Mouse (Mus musculus): Measurements from ENCODE around the gene Rnf223. TPM values are rescaled to one million over a fixed set of nuclear protein-coding genes. Genes with fewer than 3 reads are reported as not detected.

Rnf223 gene
- total and polyA plus RNA-seq, 3 experiments = 0.07 to 0.80 (median 0.21) TPM

DNA sequence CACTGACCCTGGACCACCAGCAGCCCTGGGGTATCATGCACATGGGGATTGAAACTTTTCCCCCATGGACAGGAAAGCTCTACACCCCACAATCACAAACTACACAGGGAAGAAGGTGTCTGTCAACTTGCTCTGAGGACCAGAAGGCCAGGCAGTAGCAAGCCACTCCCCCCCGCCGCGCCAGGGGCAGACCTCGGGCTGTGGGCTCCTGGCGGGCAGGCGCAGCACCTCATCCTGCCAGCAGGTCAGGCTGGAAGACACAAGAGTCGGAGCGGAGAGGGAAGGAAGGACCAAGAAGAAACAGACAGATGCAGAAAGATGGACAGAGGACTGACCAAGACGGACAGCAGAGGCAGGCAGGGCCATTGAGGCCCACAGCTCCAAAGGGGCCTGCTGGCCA lies 47.3 kb downstream of the Rnf223 start:
- no peaks in the 10 kb centered on the region for H3K9me3 ChIP-seq (replicated peaks; ENCODE audit: low read length)
- no peaks in the 10 kb centered on the region for H3K27me3 ChIP-seq (replicated peaks)
- peaks cover 0 to 8% of the 10 kb centered on the region in 2 experiments; a peak in 2 of 4 replicates for H3K4me1 ChIP-seq (ENCODE audit: control insufficient read depth in 1 of 2, insufficient read depth in 2 of 2)
- H3K4me2 ChIP-seq (ENCODE audit: insufficient read depth, low read depth, poor library complexity, severe bottlenecking) = no peak overlapping the region
- no peak overlapping the region for H3K27ac ChIP-seq (ENCODE audit: insufficient read depth, low read depth)
- dilution Hi-C loops (cut with MboI; ENCODE audit: extremely low pct_ligation_motif_present, extremely low pct_unique_long_range_greater_than_20kb, low sequenced_read_pairs) = no loop called here
- H3K9ac ChIP-seq (ENCODE audit: insufficient read depth, low read depth) = no peak overlapping the region
- no peak for DNase-seq (ENCODE audit: extremely low read depth)
- H3K4me3 ChIP-seq (replicated peaks in 1 of 3; ENCODE audit: low read depth in 2 of 3, low read length in 2 of 3, poor library complexity in 1 of 3) = no peak overlapping the region
- H3K36me3 ChIP-seq (replicated peaks in 1 of 2; ENCODE audit: control insufficient read depth in 1 of 2, insufficient read depth in 1 of 2, low read length in 1 of 2) = peaks cover 15 to 56% of the 10 kb centered on the region in 2 experiments
- TF ChIP-seq GABPA (IDR thresholded peaks at IDR 0.05; ENCODE audit: insufficient replicate concordance, low read depth, low read length) = no peak
- TF ChIP-seq HCFC1 (IDR thresholded peaks at IDR 0.05; ENCODE audit: low read depth, low read length) = no peak
- TF ChIP-seq CHD1 (IDR thresholded peaks at IDR 0.05; ENCODE audit: low read depth, low read length) = no peak
- TF ChIP-seq POLR2AphosphoS2 (IDR thresholded peaks at IDR 0.05; ENCODE audit: low read depth, low read length) = no peak
- no peak for TF ChIP-seq MEF2A (IDR thresholded peaks at IDR 0.05; ENCODE audit: borderline replicate concordance, low read depth, low read length)
- TF ChIP-seq ZMIZ1 (IDR thresholded peaks at IDR 0.05; ENCODE audit: low read depth, low read length) = no peak
- TF ChIP-seq ZNF384 (IDR thresholded peaks at IDR 0.05; ENCODE audit: low read depth, low read length) = no peak
- no peaks in the 10 kb centered on the region for H3K79me2 ChIP-seq (replicated peaks; ENCODE audit: control insufficient read depth, extremely low read depth, insufficient read depth, poor library complexity, severe bottlenecking)
- in situ Hi-C loops (cut with MboI; ENCODE audit: low pct_ligation_motif_present, low pct_unique_long_range_greater_than_20kb, low sequenced_read_pairs) = loop anchor here (10.0 kb wide), 1 partner anchor 53 kb away; no protein-coding TSS in a partner anchor

Other genes with a start within 250 kb of the Rnf223 start
- gene Pusl1, start 238.7 kb upstream of the Rnf223 start, total RNA-seq (2012; rRNA removed) = 45.7 and 61.4 TPM in 2 replicates
- 32.1 and 38.0 TPM in 2 replicates for gene Pusl1, start 238.7 kb upstream of the Rnf223 start, total RNA-seq (2014; rRNA removed)
- gene Pusl1, start 238.7 kb upstream of the Rnf223 start, polyA plus RNA-seq (2012; ENCODE audit: insufficient read length, low read depth) = 29.5 and 37.5 TPM in 2 replicates
- 10.7 and 13.1 TPM in 2 replicates for gene Acap3, start 238.7 kb upstream of the Rnf223 start, total RNA-seq (2012; rRNA removed)
- gene Acap3, start 238.7 kb upstream of the Rnf223 start, total RNA-seq (2014; rRNA removed) = 4.2 and 4.3 TPM in 2 replicates
- 10.5 and 13.4 TPM in 2 replicates for gene Acap3, start 238.7 kb upstream of the Rnf223 start, polyA plus RNA-seq (2012; ENCODE audit: insufficient read length, low read depth)
- 73.5 and 112 TPM in 2 replicates for gene Ube2j2, start 186.7 kb upstream of the Rnf223 start, total RNA-seq (2012; rRNA removed)
- gene Ube2j2, start 186.7 kb upstream of the Rnf223 start, total RNA-seq (2014; rRNA removed) = 137 and 145 TPM in 2 replicates
- 144 and 150 TPM in 2 replicates for gene Ube2j2, start 186.7 kb upstream of the Rnf223 start, polyA plus RNA-seq (2012; ENCODE audit: insufficient read length, low read depth)
- 21.0 and 21.1 TPM in 2 replicates for gene C1qtnf12, start 168.2 kb upstream of the Rnf223 start, total RNA-seq (2012; rRNA removed)
- gene C1qtnf12, start 168.2 kb upstream of the Rnf223 start, total RNA-seq (2014; rRNA removed) = 24.5 and 25.3 TPM in 2 replicates
- gene C1qtnf12, start 168.2 kb upstream of the Rnf223 start, polyA plus RNA-seq (2012; ENCODE audit: insufficient read length, low read depth) = 25.0 and 27.6 TPM in 2 replicates
- 10.1 and 11.3 TPM in 2 replicates for gene B3galt6, start 137.9 kb upstream of the Rnf223 start, total RNA-seq (2012; rRNA removed)
- 8.6 and 9.9 TPM in 2 replicates for gene B3galt6, start 137.9 kb upstream of the Rnf223 start, total RNA-seq (2014; rRNA removed)
- 3.1 and 3.4 TPM in 2 replicates for gene B3galt6, start 137.9 kb upstream of the Rnf223 start, polyA plus RNA-seq (2012; ENCODE audit: insufficient read length, low read depth)
- gene Sdf4, start 137.6 kb upstream of the Rnf223 start, total RNA-seq (2012; rRNA removed) = 193 and 211 TPM in 2 replicates
- 210 and 227 TPM in 2 replicates for gene Sdf4, start 137.6 kb upstream of the Rnf223 start, total RNA-seq (2014; rRNA removed)
- 167 and 193 TPM in 2 replicates for gene Sdf4, start 137.6 kb upstream of the Rnf223 start, polyA plus RNA-seq (2012; ENCODE audit: insufficient read length, low read depth)
- 21.7 and 28.2 TPM in 2 replicates for gene Tnfrsf4, start 116.7 kb upstream of the Rnf223 start, total RNA-seq (2012; rRNA removed)
- 73.5 and 86.1 TPM in 2 replicates for gene Tnfrsf4, start 116.7 kb upstream of the Rnf223 start, total RNA-seq (2014; rRNA removed)
- gene Tnfrsf4, start 116.7 kb upstream of the Rnf223 start, polyA plus RNA-seq (2012; ENCODE audit: insufficient read length, low read depth) = 63.8 and 81.1 TPM in 2 replicates
- gene Tnfrsf18, start 104.3 kb upstream of the Rnf223 start, total RNA-seq (2012; rRNA removed) = 52.1 and 76.1 TPM in 2 replicates
- gene Tnfrsf18, start 104.3 kb upstream of the Rnf223 start, total RNA-seq (2014; rRNA removed) = 48.8 and 50.7 TPM in 2 replicates
- 38.8 and 48.4 TPM in 2 replicates for gene Tnfrsf18, start 104.3 kb upstream of the Rnf223 start, polyA plus RNA-seq (2012; ENCODE audit: insufficient read length, low read depth)
- 0.04 TPM in 1 of 2 replicates, not detected in the other for gene Ttll10, start 71.1 kb upstream of the Rnf223 start, total RNA-seq (2012; rRNA removed)
- gene Ttll10, start 71.1 kb upstream of the Rnf223 start, total RNA-seq (2014; rRNA removed) = not detected in 2 replicates
- gene Ttll10, start 71.1 kb upstream of the Rnf223 start, polyA plus RNA-seq (2012; ENCODE audit: insufficient read length, low read depth) = not detected in 2 replicates
- 34.3 and 37.7 TPM in 2 replicates for gene 9430015G10Rik, start 20.5 kb upstream of the Rnf223 start, total RNA-seq (2012; rRNA removed)
- 29.8 and 31.1 TPM in 2 replicates for gene 9430015G10Rik, start 20.5 kb upstream of the Rnf223 start, total RNA-seq (2014; rRNA removed)
- gene 9430015G10Rik, start 20.5 kb upstream of the Rnf223 start, polyA plus RNA-seq (2012; ENCODE audit: insufficient read length, low read depth) = 29.8 and 33.2 TPM in 2 replicates
- gene Agrn, start 67.0 kb downstream of the Rnf223 start, total RNA-seq (2012; rRNA removed) = 5.0 and 10.6 TPM in 2 replicates
- gene Agrn, start 67.0 kb downstream of the Rnf223 start, total RNA-seq (2014; rRNA removed) = 1.6 and 1.7 TPM in 2 replicates
- 3.1 and 3.4 TPM in 2 replicates for gene Agrn, start 67.0 kb downstream of the Rnf223 start, polyA plus RNA-seq (2012; ENCODE audit: insufficient read length, low read depth)
- 4.5 and 6.8 TPM in 2 replicates for gene Isg15, start 70.3 kb downstream of the Rnf223 start, total RNA-seq (2012; rRNA removed)
- gene Isg15, start 70.3 kb downstream of the Rnf223 start, total RNA-seq (2014; rRNA removed) = 4.8 TPM in 2 replicates
- gene Isg15, start 70.3 kb downstream of the Rnf223 start, polyA plus RNA-seq (2012; ENCODE audit: insufficient read length, low read depth) = 6.0 and 10.4 TPM in 2 replicates
- gene AW011738, start 72.8 kb downstream of the Rnf223 start, total RNA-seq (2012; rRNA removed) = 0.80 and 1.6 TPM in 2 replicates
- 0.15 TPM in 1 of 2 replicates, not detected in the other for gene AW011738, start 72.8 kb downstream of the Rnf223 start, total RNA-seq (2014; rRNA removed)
- 0.14 and 0.20 TPM in 2 replicates for gene AW011738, start 72.8 kb downstream of the Rnf223 start, polyA plus RNA-seq (2012; ENCODE audit: insufficient read length, low read depth)
- 0.04 and 0.08 TPM in 2 replicates for gene Perm1, start 85.4 kb downstream of the Rnf223 start, total RNA-seq (2012; rRNA removed)
- not detected in 2 replicates for gene Perm1, start 85.4 kb downstream of the Rnf223 start, total RNA-seq (2014; rRNA removed)
- 0.43 and 0.50 TPM in 2 replicates for gene Perm1, start 85.4 kb downstream of the Rnf223 start, polyA plus RNA-seq (2012; ENCODE audit: insufficient read length, low read depth)
- gene Plekhn1, start 104.3 kb downstream of the Rnf223 start, total RNA-seq (2012; rRNA removed) = 8.2 and 9.7 TPM in 2 replicates
- gene Plekhn1, start 104.3 kb downstream of the Rnf223 start, total RNA-seq (2014; rRNA removed) = 3.3 TPM in 2 replicates
- gene Plekhn1, start 104.3 kb downstream of the Rnf223 start, polyA plus RNA-seq (2012; ENCODE audit: insufficient read length, low read depth) = 6.5 and 7.2 TPM in 2 replicates
- 197 and 200 TPM in 2 replicates for gene Noc2l, start 105.5 kb downstream of the Rnf223 start, total RNA-seq (2012; rRNA removed)
- 157 and 173 TPM in 2 replicates for gene Noc2l, start 105.5 kb downstream of the Rnf223 start, total RNA-seq (2014; rRNA removed)
- gene Noc2l, start 105.5 kb downstream of the Rnf223 start, polyA plus RNA-seq (2012; ENCODE audit: insufficient read length, low read depth) = 244 and 265 TPM in 2 replicates
- 3.5 and 4.1 TPM in 2 replicates for gene Samd11, start 125.1 kb downstream of the Rnf223 start, total RNA-seq (2012; rRNA removed)
- gene Samd11, start 125.1 kb downstream of the Rnf223 start, total RNA-seq (2014; rRNA removed) = not detected in 2 replicates
- 0.18 and 0.47 TPM in 2 replicates for gene Samd11, start 125.1 kb downstream of the Rnf223 start, polyA plus RNA-seq (2012; ENCODE audit: insufficient read length, low read depth)
- 0.04 TPM in 1 of 2 replicates, not detected in the other for gene Vmn2r-ps159, start 200.6 kb downstream of the Rnf223 start, total RNA-seq (2012; rRNA removed)
- not detected in 2 replicates for gene Vmn2r-ps159, start 200.6 kb downstream of the Rnf223 start, total RNA-seq (2014; rRNA removed)
- not detected in 2 replicates for gene Vmn2r-ps159, start 200.6 kb downstream of the Rnf223 start, polyA plus RNA-seq (2012; ENCODE audit: insufficient read length, low read depth)